Mouse (Mus musculus) CH12.LX (cell line): Measurements from ENCODE around the gene Ybx3. TPM values are rescaled to one million over a fixed set of nuclear protein-coding genes. Genes with fewer than 3 reads are reported as not detected.

Source experiments
- DNase-seq: peaks from one replicate; pipeline ENCODE4 v3.0.0-alpha.2; 2013; ENCODE audit errors: extremely low read depth
- H3K27ac ChIP-seq: 2 replicates; pipeline ENCODE4 v1.5.1; 2012; ENCODE audit warnings: low read depth, mild to moderate bottlenecking, control low read depth, moderate library complexity; ENCODE audit not compliant: insufficient read depth
- H3K27me3 ChIP-seq: replicated peaks from 2 replicates; pipeline ENCODE3; 2012; ENCODE audit warnings: inconsistent platforms
- H3K36me3 ChIP-seq, 2 experiments: replicated peaks in 1 of 2; 2 replicates each; pipeline versions ENCODE3 to v1.6.1; 2012; ENCODE audit warnings: inconsistent platforms in 1 of 2, low read length in 1 of 2, mild to moderate bottlenecking in 1 of 2, mixed read lengths in 1 of 2, moderate library complexity in 1 of 2; ENCODE audit not compliant: control insufficient read depth in 1 of 2, insufficient read depth in 1 of 2
- H3K4me1 ChIP-seq, 2 experiments: 2 replicates each; pipeline ENCODE4 v1.6.1; 2012; ENCODE audit warnings: inconsistent platforms in 1 of 2, moderate library complexity in 1 of 2; ENCODE audit not compliant: insufficient read depth in 2 of 2, control insufficient read depth in 1 of 2
- H3K4me2 ChIP-seq: 2 replicates; pipeline ENCODE4 v1.6.1; 2012; ENCODE audit warnings: low read depth, mild to moderate bottlenecking, control low read depth; ENCODE audit not compliant: poor library complexity, insufficient read depth, severe bottlenecking
- H3K4me3 ChIP-seq, 3 experiments: fragments of 150-350 bp in 1 of 3; sonication (generic) in 1 of 3; replicated peaks in 1 of 3; 2 replicates each; pipeline versions ENCODE3 to v1.5.1; 2011 to 2012; ENCODE audit warnings: low read depth in 2 of 3, low read length in 2 of 3, mild to moderate bottlenecking in 2 of 3, moderate library complexity in 2 of 3, control low read depth in 1 of 3, improper control_type of control experiment in 1 of 3, inconsistent platforms in 1 of 3, mixed read lengths in 1 of 3; ENCODE audit not compliant: poor library complexity in 1 of 3
- H3K79me2 ChIP-seq: replicated peaks from 2 replicates; pipeline ENCODE4 v1.6.1; 2012; ENCODE audit warnings: mild to moderate bottlenecking, moderate library complexity; ENCODE audit not compliant: control insufficient read depth, poor library complexity, insufficient read depth, severe bottlenecking; ENCODE audit errors: extremely low read depth
- H3K9ac ChIP-seq: 2 replicates; pipeline ENCODE4 v1.6.1; 2012; ENCODE audit warnings: low read depth, mild to moderate bottlenecking, control low read depth, moderate library complexity; ENCODE audit not compliant: insufficient read depth
- H3K9me3 ChIP-seq: replicated peaks from 2 replicates; pipeline ENCODE3; 2012; ENCODE audit warnings: low read length, inconsistent platforms, mixed read lengths
- CHD1 ChIP-seq: IDR thresholded peaks from 2 replicates; pipeline ENCODE4 v1.6.1; 2012; ENCODE audit warnings: low read depth, low read length, improper control_type of control experiment, inconsistent platforms
- ETS1 ChIP-seq: conservative IDR thresholded peaks from 2 replicates; pipeline ENCODE4 v1.6.1; 2012; ENCODE audit warnings: low read depth, mild to moderate bottlenecking, inconsistent platforms, low read length, improper control_type of control experiment, moderate library complexity
- HCFC1 ChIP-seq: IDR thresholded peaks from 2 replicates; pipeline ENCODE4 v1.6.1; 2012; ENCODE audit warnings: low read depth, mild to moderate bottlenecking, inconsistent platforms, low read length, improper control_type of control experiment
- JUN ChIP-seq: IDR thresholded peaks from 2 replicates; pipeline ENCODE4 v1.6.1; 2011; ENCODE audit warnings: low read depth, mild to moderate bottlenecking, low read length, improper control_type of control experiment, moderate library complexity; ENCODE audit not compliant: insufficient read depth
- MAZ ChIP-seq: IDR thresholded peaks from 2 replicates; pipeline ENCODE4 v1.6.1; 2012; ENCODE audit warnings: low read depth, mild to moderate bottlenecking, inconsistent platforms, low read length, improper control_type of control experiment, moderate library complexity
- MXI1 ChIP-seq: IDR thresholded peaks from 2 replicates; pipeline ENCODE4 v1.6.1; 2011; ENCODE audit warnings: mild to moderate bottlenecking, low read depth, low read length, improper control_type of control experiment
- NELFE ChIP-seq: IDR thresholded peaks from 2 replicates; pipeline ENCODE4 v1.6.1; 2011; ENCODE audit warnings: low read depth, low read length, improper control_type of control experiment
- RAD21 ChIP-seq: IDR thresholded peaks from 2 replicates; pipeline ENCODE4 v1.6.1; 2011; ENCODE audit warnings: low read depth, mild to moderate bottlenecking, low read length, improper control_type of control experiment, moderate library complexity
- TBP ChIP-seq: conservative IDR thresholded peaks from 2 replicates; pipeline ENCODE4 v1.6.1; 2011; ENCODE audit warnings: low read depth, low read length, improper control_type of control experiment
- TCF12 ChIP-seq: IDR thresholded peaks from 2 replicates; pipeline ENCODE4 v1.6.1; 2014; ENCODE audit warnings: low read depth, mild to moderate bottlenecking, inconsistent platforms, low read length, improper control_type of control experiment
- UBTF ChIP-seq: IDR thresholded peaks from 2 replicates; pipeline ENCODE4 v1.6.1; 2012; ENCODE audit warnings: low read depth, mild to moderate bottlenecking, inconsistent platforms, low read length, improper control_type of control experiment, moderate library complexity
- USF2 ChIP-seq: conservative IDR thresholded peaks from 2 replicates; pipeline ENCODE4 v1.6.1; 2011; ENCODE audit warnings: low read depth, low read length, improper control_type of control experiment
- ZC3H11A ChIP-seq: IDR thresholded peaks from 2 replicates; pipeline ENCODE4 v1.6.1; 2012; ENCODE audit warnings: low read depth, mild to moderate bottlenecking, inconsistent platforms, low read length, improper control_type of control experiment
- ZKSCAN1 ChIP-seq: IDR thresholded peaks from 2 replicates; pipeline ENCODE4 v1.6.1; 2012; ENCODE audit warnings: low read depth, inconsistent platforms, low read length, improper control_type of control experiment, borderline replicate concordance
- ZNF384 ChIP-seq: IDR thresholded peaks from 2 replicates; pipeline ENCODE4 v1.6.1; 2012; ENCODE audit warnings: low read depth, low read length, improper control_type of control experiment, inconsistent platforms
- dilution Hi-C: fragments of 300-500 bp; cut with MboI; formaldehyde crosslinking; loops from 2 replicates; pipeline ENCODE4 v1.14.3; 2020; ENCODE audit warnings: low sequenced_read_pairs; ENCODE audit not compliant: extremely low pct_unique_long_range_greater_than_20kb, extremely low pct_ligation_motif_present
- in situ Hi-C: fragments of 300-500 bp; cut with MboI; formaldehyde crosslinking; loops from 3 replicates; pipeline ENCODE4 v1.14.3; 2019; ENCODE audit warnings: low sequenced_read_pairs, low pct_ligation_motif_present, low pct_unique_long_range_greater_than_20kb, mixed read lengths
- polyA plus RNA-seq: library from polyadenylated mRNA; unstranded; fragments of >175 nt; gene quantifications from 2 replicates; pipeline ENCODE4 v1.2.1, GENCODE M21; 2012; ENCODE audit warnings: low read depth; ENCODE audit not compliant: insufficient read length
- total RNA-seq, 2 experiments: library from RNA; depleted of rRNA; stranded (reverse); fragments of 300-350 nt in 1 of 2; fragments of >200 nt in 1 of 2; gene quantifications; 2 replicates each; pipeline ENCODE4 v1.2.3; 2012 to 2014

Gene Ybx3
- total and polyA plus RNA-seq, 3 experiments, result 391 to 620 (median 410) TPM

DNA sequence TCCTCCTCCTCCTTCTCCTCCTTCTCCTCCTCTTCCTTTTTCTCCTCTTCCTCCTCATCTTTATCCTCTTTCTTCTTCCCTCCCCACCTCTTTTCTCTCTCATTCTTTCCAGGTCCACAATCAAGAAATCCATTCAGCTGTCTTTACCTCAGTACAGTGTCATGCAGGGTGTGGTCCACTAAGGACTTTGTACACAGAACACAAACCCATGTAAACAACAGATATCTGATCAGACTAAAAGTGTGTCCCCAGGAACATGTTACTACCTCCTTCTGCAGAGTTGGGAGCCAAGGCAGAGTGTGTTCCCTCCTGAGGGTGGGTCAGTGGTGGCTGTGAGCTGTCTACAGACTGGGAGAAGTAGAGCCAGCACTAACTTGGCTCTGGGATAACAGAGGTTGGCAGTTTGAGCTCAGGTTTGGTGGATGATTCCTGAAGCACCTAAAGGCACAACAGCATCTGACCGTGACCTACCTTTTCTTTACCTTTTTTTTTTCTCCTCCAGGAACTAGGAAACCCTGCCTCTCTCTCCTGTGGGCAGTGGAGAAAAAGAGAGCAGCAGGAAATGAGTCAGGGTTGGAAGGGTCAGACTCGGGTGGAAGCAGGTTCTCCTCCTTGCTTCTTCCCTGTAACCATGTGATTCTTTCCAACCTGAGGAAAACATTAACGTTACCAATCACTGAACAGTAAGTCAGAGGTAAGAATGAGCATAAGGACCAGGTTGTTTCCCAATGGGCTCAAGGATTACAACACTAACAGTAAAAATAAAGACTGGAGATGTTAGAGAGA, 66.2 kb downstream of the Ybx3 start:
- Histone ChIP-seq H3K36me3 (no peaks in the 10 kb centered on the region), H3K4me3 (no peak overlapping the region), H3K79me2 (no peaks in the 10 kb centered on the region), H3K4me1 (no peaks in the 10 kb centered on the region), H3K27me3 (peaks cover 67% of the 10 kb centered on the region), H3K9ac (no peak overlapping the region), H3K9me3 (no peaks in the 10 kb centered on the region), H3K27ac (no peak overlapping the region), H3K4me2 (no peak overlapping the region)
- dilution Hi-C loops (no loop called here), in situ Hi-C loops (no loop called here)
- TF ChIP-seq UBTF, result no peak
- TF ChIP-seq JUN, result no peak
- no peak for TF ChIP-seq TBP
- no peak for TF ChIP-seq USF2
- TF ChIP-seq NELFE, result no peak
- TF ChIP-seq TCF12, result no peak
- TF ChIP-seq ETS1, result no peak
- TF ChIP-seq ZC3H11A, result no peak
- no peak for TF ChIP-seq MXI1
- TF ChIP-seq HCFC1, result no peak
- TF ChIP-seq MAZ, result no peak
- TF ChIP-seq RAD21, result no peak
- TF ChIP-seq ZKSCAN1, result no peak
- no peak for TF ChIP-seq ZNF384
- no peak for DNase-seq

DNA sequence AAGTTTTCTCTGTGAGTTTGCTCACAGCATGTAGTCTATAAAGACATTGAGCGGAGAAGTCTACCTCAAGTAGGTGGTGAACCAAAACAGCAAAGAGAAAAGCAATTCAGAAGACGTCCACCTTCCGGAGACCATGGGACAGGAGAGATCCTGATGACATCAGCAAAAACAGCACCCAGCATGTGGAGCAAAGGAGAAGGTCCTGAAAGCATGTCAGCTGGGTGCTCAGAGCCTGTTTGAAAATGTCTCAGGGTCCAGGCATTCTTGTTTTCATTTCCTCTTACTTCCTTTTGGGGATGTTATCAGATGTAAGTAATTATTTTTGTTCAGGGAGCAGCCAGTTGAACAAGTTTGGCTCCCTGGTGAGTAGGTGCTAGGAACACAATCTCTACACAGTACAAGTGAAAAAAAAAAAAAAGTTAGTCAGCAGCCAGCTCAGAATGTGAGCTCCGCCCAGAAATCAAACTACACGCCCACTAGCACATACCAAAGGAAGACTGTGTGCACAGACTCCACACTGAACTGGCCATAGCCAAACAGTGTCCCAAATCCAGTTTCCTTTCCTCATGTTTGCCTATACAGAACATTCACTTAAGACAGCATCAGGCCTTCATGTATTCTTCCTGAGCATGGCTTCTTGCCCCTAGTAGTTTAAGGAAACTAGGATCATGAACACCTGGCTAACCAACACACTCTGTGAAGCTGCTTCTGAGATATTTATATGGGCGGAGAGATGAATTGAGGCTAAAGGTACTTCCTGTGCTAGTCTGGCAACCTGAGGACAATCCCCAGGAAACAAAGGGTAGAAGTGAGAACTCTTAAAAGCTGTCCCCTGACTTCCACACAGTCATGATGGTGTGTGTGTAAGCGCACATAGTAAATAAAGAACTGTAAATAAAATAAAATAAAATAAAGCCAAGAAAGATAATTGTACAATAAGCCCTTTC, 71.8 kb downstream of the Ybx3 start:
- no peak overlapping the region for H3K4me2 ChIP-seq
- in situ Hi-C loops, result no loop called here
- no peak for DNase-seq

More for the DNA sequence above, 71.8 kb downstream of the Ybx3 start:
- no peak for TF ChIP-seq USF2
- no peak for TF ChIP-seq CHD1
- TF ChIP-seq ZNF384, result peak; percentile 30; the same call in 1 of the 2 replicates
- peaks cover 48% of the 10 kb centered on the region for H3K27me3 ChIP-seq
- H3K4me1 ChIP-seq, result no peaks in the 10 kb centered on the region
- dilution Hi-C loops, result no loop called here
- H3K9ac ChIP-seq, result no peak overlapping the region
- H3K36me3 ChIP-seq, result no peaks in the 10 kb centered on the region
- H3K4me3 ChIP-seq, result no peak overlapping the region
- no peaks in the 10 kb centered on the region for H3K9me3 ChIP-seq
- H3K27ac ChIP-seq, result no peak overlapping the region
- no peaks in the 10 kb centered on the region for H3K79me2 ChIP-seq

Other genes starting within 250 kb of the Ybx3 start
- gene Klra2, start 141.1 kb downstream of the Ybx3 start, total RNA-seq (2012; rRNA removed), result not detected in 2 replicates
- not detected in 2 replicates for gene Klra2, start 141.1 kb downstream of the Ybx3 start, total RNA-seq (2014; rRNA removed)
- not detected in 2 replicates for gene Klra2, start 141.1 kb downstream of the Ybx3 start, polyA plus RNA-seq
- gene Magohb, start 95.2 kb downstream of the Ybx3 start, total RNA-seq (2012; rRNA removed), result 19.6 and 26.0 TPM in 2 replicates
- gene Magohb, start 95.2 kb downstream of the Ybx3 start, total RNA-seq (2014; rRNA removed), result 78.5 and 79.2 TPM in 2 replicates
- gene Magohb, start 95.2 kb downstream of the Ybx3 start, polyA plus RNA-seq, result 32.2 and 32.8 TPM in 2 replicates
- gene Styk1, start 34.9 kb downstream of the Ybx3 start, total RNA-seq (2012; rRNA removed), result not detected in 2 replicates
- not detected in 2 replicates for gene Styk1, start 34.9 kb downstream of the Ybx3 start, total RNA-seq (2014; rRNA removed)
- not detected in 2 replicates for gene Styk1, start 34.9 kb downstream of the Ybx3 start, polyA plus RNA-seq
- not detected in 2 replicates for gene 5430401F13Rik, start 97.9 kb upstream of the Ybx3 start, total RNA-seq (2012; rRNA removed)
- gene 5430401F13Rik, start 97.9 kb upstream of the Ybx3 start, total RNA-seq (2014; rRNA removed), result not detected in 2 replicates
- not detected in 2 replicates for gene 5430401F13Rik, start 97.9 kb upstream of the Ybx3 start, polyA plus RNA-seq
- not detected in 2 replicates for gene Gm6619, start 97.9 kb upstream of the Ybx3 start, total RNA-seq (2012; rRNA removed)
- not detected in 2 replicates for gene Gm6619, start 97.9 kb upstream of the Ybx3 start, total RNA-seq (2014; rRNA removed)
- gene Gm6619, start 97.9 kb upstream of the Ybx3 start, polyA plus RNA-seq, result not detected in 2 replicates
- not detected in 2 replicates for gene Tas2r130, start 242.4 kb upstream of the Ybx3 start, total RNA-seq (2012; rRNA removed)
- gene Tas2r130, start 242.4 kb upstream of the Ybx3 start, total RNA-seq (2014; rRNA removed), result not detected in 2 replicates
- not detected in 2 replicates for gene Tas2r130, start 242.4 kb upstream of the Ybx3 start, polyA plus RNA-seq